Mouse (Mus musculus) erythroblast, embryonic 14.5 days (primary cell): ENCODE results near the gene Camk1d. TPM values are rescaled to one million over a fixed set of nuclear protein-coding genes. Genes with fewer than 3 reads are reported as not detected.

Experiments used
- H3K27me3 ChIP-seq: 2 replicates; pipeline ENCODE4 v1.6.1; 2012; ENCODE audit warnings: inconsistent platforms; ENCODE audit not compliant: control insufficient read depth
- H3K36me3 ChIP-seq: 2 replicates; pipeline ENCODE4 v1.6.1; 2012; ENCODE audit warnings: mild to moderate bottlenecking, inconsistent platforms; ENCODE audit not compliant: control insufficient read depth
- H3K4me1 ChIP-seq: 2 replicates; pipeline ENCODE4 v1.6.1; 2012; ENCODE audit warnings: inconsistent platforms; ENCODE audit not compliant: control insufficient read depth
- H3K4me3 ChIP-seq: replicated peaks from 2 replicates; pipeline ENCODE3; 2012; ENCODE audit warnings: moderate library complexity, mild to moderate bottlenecking, inconsistent platforms
- H3K9me3 ChIP-seq: 2 replicates; pipeline ENCODE4 v1.6.1; 2012; ENCODE audit warnings: low read length, inconsistent platforms, mixed read lengths; ENCODE audit not compliant: control insufficient read depth
- GATA1 ChIP-seq: IDR thresholded peaks from 2 replicates; pipeline ENCODE4 v1.6.1; 2012; ENCODE audit warnings: low read length, inconsistent platforms, mixed read lengths
- TAL1 ChIP-seq: IDR thresholded peaks from 3 replicates; pipeline ENCODE4 v1.6.1; 2012; ENCODE audit warnings: low read length, inconsistent platforms, mixed read lengths
- polyA plus RNA-seq: library from polyadenylated mRNA; stranded (reverse); fragments of >175 nt; gene quantifications from 2 replicates; pipeline ENCODE4 v1.2.3, GENCODE M21; 2012

The Camk1d gene
- polyA plus RNA-seq, 1 experiment, result 0.02 TPM

- no peaks in the 10 kb centered on the region for H3K9me3 ChIP-seq
- TF ChIP-seq TAL1 (no peak), GATA1 (no peak)
- no peaks in the 10 kb centered on the region for H3K36me3 ChIP-seq
- H3K4me3 ChIP-seq, result no peak overlapping the region
- H3K4me1 ChIP-seq, result no peaks in the 10 kb centered on the region
- H3K27me3 ChIP-seq, result no peaks in the 10 kb centered on the region
Measured at GRCm38 (mm10) chr2:5378066-5378672, 336.1 kb downstream of the Camk1d start.

DNA sequence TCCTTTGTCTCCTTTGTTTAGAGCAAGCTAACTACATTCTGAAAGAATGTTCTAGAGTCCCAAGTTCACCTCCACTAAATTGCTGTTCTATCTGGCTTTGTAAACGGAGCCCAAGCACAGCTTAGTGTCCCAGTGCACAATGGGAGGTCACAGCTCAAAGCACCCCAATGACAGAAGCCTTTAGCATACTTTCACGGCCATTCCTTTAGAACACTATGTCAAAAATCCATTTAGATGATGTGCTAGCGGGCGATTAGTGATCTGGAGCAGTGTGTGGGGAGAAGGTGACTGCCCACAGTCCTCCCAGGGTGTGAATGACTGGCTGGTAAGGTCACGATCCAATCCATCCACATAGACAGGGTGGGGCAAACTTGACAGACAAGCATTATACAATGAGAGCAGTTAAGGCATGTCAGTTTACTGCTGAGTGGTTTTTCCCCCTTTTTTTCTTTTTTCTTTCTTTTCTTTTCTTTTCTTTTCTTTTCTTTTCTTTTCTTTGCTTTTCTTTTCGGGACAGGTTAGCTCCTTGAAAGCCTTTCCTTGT lies 341.4 kb downstream of the Camk1d start:
- H3K9me3 ChIP-seq, result no peaks in the 10 kb centered on the region
- H3K36me3 ChIP-seq, result no peaks in the 10 kb centered on the region
- H3K4me3 ChIP-seq, result no peak overlapping the region
- TF ChIP-seq GATA1, result no peak
- TF ChIP-seq TAL1, result no peak
- no peaks in the 10 kb centered on the region for H3K27me3 ChIP-seq
- H3K4me1 ChIP-seq, result no peaks in the 10 kb centered on the region

- H3K27me3 ChIP-seq, result no peaks in the 10 kb centered on the region
- H3K4me3 ChIP-seq, result no peak overlapping the region
- H3K4me1 ChIP-seq, result no peaks in the 10 kb centered on the region
- no peaks in the 10 kb centered on the region for H3K36me3 ChIP-seq
- TF ChIP-seq GATA1, result no peak
- no peak for TF ChIP-seq TAL1
- no peaks in the 10 kb centered on the region for H3K9me3 ChIP-seq
Measured at GRCm38 (mm10) chr2:5371316-5371715, 343.0 kb downstream of the Camk1d start.

DNA sequence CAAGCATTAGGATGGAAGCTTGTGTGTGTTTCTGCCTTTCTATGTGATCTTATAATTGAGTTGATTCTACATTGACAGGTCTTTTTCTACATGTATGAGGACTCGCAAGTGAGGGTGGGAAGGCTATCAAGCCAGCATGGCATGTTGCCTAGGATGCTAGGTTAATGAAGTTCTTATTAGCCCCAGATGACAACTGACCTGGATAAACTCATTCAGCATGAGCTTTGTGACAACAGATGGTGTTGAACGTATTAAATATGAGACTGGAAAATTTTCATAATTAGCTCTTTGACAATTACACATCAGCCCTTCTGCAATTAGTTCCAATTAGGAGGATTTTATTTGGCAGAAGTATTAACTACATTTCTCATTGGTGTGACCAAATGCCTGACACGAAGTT lies 343.7 kb downstream of the Camk1d start:
- H3K4me1 ChIP-seq, result no peaks in the 10 kb centered on the region
- H3K27me3 ChIP-seq, result no peaks in the 10 kb centered on the region
- H3K36me3 ChIP-seq, result no peaks in the 10 kb centered on the region
- H3K4me3 ChIP-seq, result no peak overlapping the region
- no peak for TF ChIP-seq GATA1
- peaks cover under 1% of the 10 kb centered on the region; the same call in 1 of the 2 replicates for H3K9me3 ChIP-seq

GRCm38 (mm10) chr2:5363836-5364235 lies 350.5 kb downstream of the Camk1d start:
- H3K4me3 ChIP-seq, result no peak overlapping the region

DNA sequence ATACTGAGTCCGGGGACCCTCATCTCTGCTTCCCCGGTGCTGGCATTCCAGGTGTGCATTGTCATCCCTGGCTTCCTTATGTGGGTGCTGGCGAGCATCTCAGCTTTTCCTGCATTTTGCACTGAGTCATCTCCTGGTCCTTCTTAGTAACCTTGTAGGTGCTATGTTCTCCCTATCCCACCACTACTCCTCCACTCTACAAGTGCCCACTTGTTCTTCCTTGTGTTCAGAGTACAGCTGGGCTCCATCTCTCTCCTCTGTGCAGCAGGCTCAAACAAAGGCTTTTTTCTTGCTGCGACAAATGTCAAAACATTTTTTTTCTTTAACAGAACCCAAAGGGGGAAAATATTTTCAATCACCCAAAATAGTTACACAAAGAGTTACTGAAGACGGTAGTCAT lies 356.3 kb downstream of the Camk1d start:
- Histone ChIP-seq H3K27me3 (no peaks in the 10 kb centered on the region), H3K4me3 (no peak overlapping the region), H3K4me1 (no peaks in the 10 kb centered on the region), H3K9me3 (no peaks in the 10 kb centered on the region), H3K36me3 (no peaks in the 10 kb centered on the region)
- no peak for TF ChIP-seq TAL1
- TF ChIP-seq GATA1, result no peak

More at GRCm38 (mm10) chr2:5363836-5364235, 350.5 kb downstream of the Camk1d start:
- Histone ChIP-seq H3K4me1 (no peaks in the 10 kb centered on the region), H3K27me3 (no peaks in the 10 kb centered on the region), H3K9me3 (peaks cover 2% of the 10 kb centered on the region; the same call in 1 of the 2 replicates), H3K36me3 (no peaks in the 10 kb centered on the region)
- no peak for TF ChIP-seq GATA1
- TF ChIP-seq TAL1, result no peak

DNA sequence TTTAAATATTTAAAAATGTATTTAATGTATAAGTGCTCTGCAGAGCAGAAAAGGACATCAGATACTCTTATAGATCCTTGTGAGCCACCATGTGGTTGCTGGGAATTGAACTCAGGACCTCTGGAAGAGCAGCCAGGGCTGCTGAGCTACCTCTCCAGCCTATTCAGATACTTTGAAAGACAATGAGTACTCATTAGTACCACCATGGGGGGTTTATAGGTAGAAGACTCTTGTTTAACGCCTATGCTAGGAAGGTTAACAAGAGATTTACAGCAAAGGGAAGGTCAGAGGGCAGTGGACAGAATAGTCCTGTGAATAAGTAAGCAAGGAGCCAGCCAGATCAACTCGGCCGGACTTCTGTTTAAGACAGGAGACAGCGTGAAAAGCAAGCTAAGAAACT lies 357.3 kb downstream of the Camk1d start:
- H3K27me3 ChIP-seq, result no peaks in the 10 kb centered on the region
- TF ChIP-seq GATA1, result no peak
- TF ChIP-seq TAL1, result no peak
- H3K4me3 ChIP-seq, result no peak overlapping the region
- H3K4me1 ChIP-seq, result no peaks in the 10 kb centered on the region
- H3K9me3 ChIP-seq, result no peaks in the 10 kb centered on the region
- H3K36me3 ChIP-seq, result no peaks in the 10 kb centered on the region

- H3K4me3 ChIP-seq, result no peak overlapping the region
Measured at GRCm38 (mm10) chr2:5352821-5353522, 361.3 kb downstream of the Camk1d start.

DNA sequence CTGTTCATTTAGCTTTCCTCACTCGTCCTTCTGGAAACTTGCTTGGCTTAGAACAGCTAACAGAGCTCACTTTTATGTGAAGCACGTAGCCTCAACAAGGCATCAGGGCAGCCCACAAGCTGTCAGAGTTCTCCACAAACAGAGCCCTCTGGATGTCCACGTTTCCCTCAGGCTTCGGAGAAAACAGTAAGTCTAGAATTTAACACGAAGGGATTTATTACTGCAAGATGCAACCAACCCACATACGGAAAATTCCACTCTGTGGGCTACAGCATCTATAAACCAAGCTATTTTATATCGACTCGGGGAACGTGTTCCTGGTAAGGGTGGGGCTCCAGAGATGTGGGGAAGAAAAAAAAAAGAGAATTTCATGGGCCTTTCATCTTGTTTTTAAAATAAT lies 369.0 kb downstream of the Camk1d start:
- Histone ChIP-seq H3K4me1 (no peaks in the 10 kb centered on the region), H3K9me3 (no peaks in the 10 kb centered on the region), H3K4me3 (no peak overlapping the region), H3K36me3 (no peaks in the 10 kb centered on the region), H3K27me3 (no peaks in the 10 kb centered on the region)
- TF ChIP-seq TAL1, result no peak
- no peak for TF ChIP-seq GATA1

More at GRCm38 (mm10) chr2:5352821-5353522, 361.3 kb downstream of the Camk1d start:
- Histone ChIP-seq H3K27me3 (no peaks in the 10 kb centered on the region), H3K9me3 (no peaks in the 10 kb centered on the region), H3K4me1 (no peaks in the 10 kb centered on the region), H3K36me3 (no peaks in the 10 kb centered on the region)
- TF ChIP-seq TAL1 (no peak), GATA1 (no peak)
